Mouse (Mus musculus): ENCODE measurements around the gene Eng. TPM values are rescaled to one million over a fixed set of nuclear protein-coding genes. Genes with fewer than 3 reads are reported as not detected.

Gene Eng
- polyA plus RNA-seq, 1 experiment from 2014 or later: 25.5 TPM

DNA sequence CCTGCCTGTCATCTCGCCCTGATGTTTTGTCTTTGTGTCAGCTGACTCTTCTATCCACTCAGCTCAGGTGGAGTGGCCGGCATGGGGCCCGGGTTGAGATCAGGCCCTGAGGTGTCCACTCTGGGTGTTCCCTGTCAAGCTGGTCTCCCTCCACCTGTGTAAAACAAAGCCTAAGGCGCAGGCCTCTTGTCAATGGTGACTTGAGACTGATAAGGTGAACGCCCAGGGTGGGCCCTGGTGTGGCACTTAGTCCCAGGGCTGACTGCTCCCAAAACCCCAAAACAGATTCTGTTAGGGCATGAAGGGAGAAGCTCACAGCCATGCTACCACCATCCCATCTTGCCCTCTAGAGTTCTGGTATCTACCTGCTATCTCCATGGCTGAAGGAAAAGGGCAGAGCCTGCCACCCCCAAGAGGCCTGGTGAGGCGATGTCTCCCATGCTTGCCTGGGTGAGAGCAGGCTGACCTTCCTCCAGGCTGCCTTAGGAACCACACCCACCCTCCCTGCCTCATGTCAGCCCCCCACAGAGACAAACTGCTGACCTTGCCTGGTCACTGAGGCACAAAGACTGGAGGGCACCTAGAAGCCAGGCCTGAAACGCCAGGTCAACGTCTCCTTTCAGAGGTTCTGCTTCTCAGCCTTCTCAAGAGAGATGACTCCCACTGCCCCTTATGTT, 1.5 kb upstream of the Eng start:
- ATAC-seq (replicated peaks; ENCODE audit: low FRiP score): no peak
- DNase-seq (ENCODE audit: low spot score): no peak
- Histone ChIP-seq H3K4me2 (ENCODE audit: low read depth, low read length, severe bottlenecking) (no peak overlapping the region), H3K27ac (ENCODE audit: low read depth, low read length) (no peak overlapping the region), H3K27me3 (ENCODE audit: control insufficient read depth, insufficient read depth, low read length) (no peaks in the 10 kb centered on the region), H3K4me3 (ENCODE audit: low read depth, low read length) (no peak overlapping the region), H3K36me3 (ENCODE audit: control insufficient read depth, insufficient read depth, low read length) (no peaks in the 10 kb centered on the region), H3K9me3 (ENCODE audit: control insufficient read depth, low read length) (no peaks in the 10 kb centered on the region), H3K4me1 (replicated peaks; ENCODE audit: control insufficient read depth, insufficient read depth, low read length) (no peaks in the 10 kb centered on the region), H3K9ac (ENCODE audit: low read length) (no peak overlapping the region)
- 84% methylated on average over 8 of the region's 8 CpGs for WGBS

DNA sequence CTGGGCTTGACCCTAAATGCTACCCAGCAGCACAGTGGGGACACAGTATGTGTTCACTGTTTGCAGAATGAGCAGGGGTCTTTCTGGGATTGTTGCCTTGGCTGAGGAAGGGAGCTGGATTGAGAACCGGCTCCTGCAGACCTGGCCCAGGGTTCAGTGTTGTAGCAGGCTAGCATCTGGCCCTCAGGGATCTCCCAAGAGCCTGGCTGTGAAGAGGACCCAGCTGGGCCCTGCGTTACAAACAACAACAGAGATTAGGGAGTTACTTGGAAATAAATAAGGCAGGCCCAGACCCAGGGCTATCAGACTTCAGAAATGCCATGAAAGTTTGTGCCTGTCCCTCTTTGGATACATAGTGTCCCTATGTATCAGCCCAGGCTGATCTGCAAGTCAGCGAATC, 748 bp upstream of the Eng start:
- Histone ChIP-seq H3K9ac (ENCODE audit: low read length) (no peak overlapping the region), H3K4me1 (replicated peaks; ENCODE audit: control insufficient read depth, insufficient read depth, low read length) (no peaks in the 10 kb centered on the region), H3K36me3 (ENCODE audit: control insufficient read depth, insufficient read depth, low read length) (no peaks in the 10 kb centered on the region), H3K27me3 (ENCODE audit: control insufficient read depth, insufficient read depth, low read length) (no peaks in the 10 kb centered on the region), H3K4me3 (ENCODE audit: low read depth, low read length) (no peak overlapping the region), H3K27ac (ENCODE audit: low read depth, low read length) (no peak overlapping the region), H3K9me3 (ENCODE audit: control insufficient read depth, low read length) (no peaks in the 10 kb centered on the region), H3K4me2 (ENCODE audit: low read depth, low read length, severe bottlenecking) (no peak overlapping the region)
- WGBS: 73% methylated on average over 3 of the region's 3 CpGs
- ATAC-seq (replicated peaks; ENCODE audit: low FRiP score) (no peak), DNase-seq (ENCODE audit: low spot score) (no peak)

DNA sequence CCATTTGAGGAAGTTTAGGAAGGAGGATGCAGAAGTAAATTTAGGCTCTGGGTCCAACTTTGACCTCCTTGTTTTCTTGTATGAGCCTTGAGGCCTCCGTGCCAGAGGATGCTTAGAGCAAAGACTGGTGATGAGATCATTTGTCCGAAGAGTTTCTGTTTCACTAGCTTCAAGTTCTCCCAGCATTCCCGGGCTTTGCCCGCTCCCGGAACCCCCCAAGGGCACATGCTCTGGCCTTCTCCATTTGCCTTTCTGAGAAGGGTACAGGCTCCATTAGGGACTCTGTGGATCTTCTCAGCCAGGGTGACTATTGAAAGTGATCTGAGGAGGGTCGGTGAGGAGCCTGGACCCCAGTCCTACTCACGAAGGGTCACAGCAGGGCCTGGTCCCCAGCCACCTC, 971 bp downstream of the Eng start:
- WGBS: 90% methylated on average over 7 of the region's 7 CpGs
- DNase-seq (ENCODE audit: low spot score) (no peak), ATAC-seq (replicated peaks; ENCODE audit: low FRiP score) (no peak)
- no peaks in the 10 kb centered on the region for H3K4me1 ChIP-seq (replicated peaks; ENCODE audit: control insufficient read depth, insufficient read depth, low read length)
- H3K36me3 ChIP-seq (ENCODE audit: control insufficient read depth, insufficient read depth, low read length): no peaks in the 10 kb centered on the region
- H3K4me3 ChIP-seq (ENCODE audit: low read depth, low read length): no peak overlapping the region
- H3K9me3 ChIP-seq (ENCODE audit: control insufficient read depth, low read length): no peaks in the 10 kb centered on the region
- no peak overlapping the region for H3K4me2 ChIP-seq (ENCODE audit: low read depth, low read length, severe bottlenecking)
- no peak overlapping the region for H3K9ac ChIP-seq (ENCODE audit: low read length)
- H3K27ac ChIP-seq (ENCODE audit: low read depth, low read length): no peak overlapping the region
- no peaks in the 10 kb centered on the region for H3K27me3 ChIP-seq (ENCODE audit: control insufficient read depth, insufficient read depth, low read length)

DNA sequence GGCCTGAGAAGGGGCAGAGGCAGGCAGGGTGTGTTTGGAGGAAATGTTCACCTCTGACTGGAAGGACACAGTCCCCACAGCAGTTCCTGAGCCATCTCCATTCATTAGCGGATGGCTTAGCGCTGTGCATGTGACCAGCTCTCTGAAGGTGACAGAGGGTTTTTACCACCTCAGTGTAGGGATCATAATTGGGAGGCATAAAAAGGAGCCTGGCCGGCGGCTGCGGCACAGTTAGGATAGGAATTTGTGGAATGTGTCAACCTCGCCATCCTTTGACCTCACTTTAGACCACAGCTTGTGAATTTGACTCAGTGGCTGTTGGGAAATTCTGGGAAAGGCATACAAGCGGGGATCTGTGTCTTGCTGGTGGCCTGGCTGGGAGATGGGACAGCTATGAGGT, 7.4 kb downstream of the Eng start:
- Histone ChIP-seq H3K4me1 (replicated peaks; ENCODE audit: control insufficient read depth, insufficient read depth, low read length) (no peaks in the 10 kb centered on the region), H3K27me3 (ENCODE audit: control insufficient read depth, insufficient read depth, low read length) (no peaks in the 10 kb centered on the region), H3K36me3 (ENCODE audit: control insufficient read depth, insufficient read depth, low read length) (no peaks in the 10 kb centered on the region), H3K9ac (ENCODE audit: low read length) (no peak overlapping the region), H3K9me3 (ENCODE audit: control insufficient read depth, low read length) (no peaks in the 10 kb centered on the region), H3K27ac (ENCODE audit: low read depth, low read length) (no peak overlapping the region), H3K4me3 (ENCODE audit: low read depth, low read length) (no peak overlapping the region), H3K4me2 (ENCODE audit: low read depth, low read length, severe bottlenecking) (no peak overlapping the region)
- DNase-seq (ENCODE audit: low spot score) (no peak), ATAC-seq (replicated peaks; ENCODE audit: low FRiP score) (no peak)
- WGBS: 49% methylated on average over 7 of the region's 7 CpGs

DNA sequence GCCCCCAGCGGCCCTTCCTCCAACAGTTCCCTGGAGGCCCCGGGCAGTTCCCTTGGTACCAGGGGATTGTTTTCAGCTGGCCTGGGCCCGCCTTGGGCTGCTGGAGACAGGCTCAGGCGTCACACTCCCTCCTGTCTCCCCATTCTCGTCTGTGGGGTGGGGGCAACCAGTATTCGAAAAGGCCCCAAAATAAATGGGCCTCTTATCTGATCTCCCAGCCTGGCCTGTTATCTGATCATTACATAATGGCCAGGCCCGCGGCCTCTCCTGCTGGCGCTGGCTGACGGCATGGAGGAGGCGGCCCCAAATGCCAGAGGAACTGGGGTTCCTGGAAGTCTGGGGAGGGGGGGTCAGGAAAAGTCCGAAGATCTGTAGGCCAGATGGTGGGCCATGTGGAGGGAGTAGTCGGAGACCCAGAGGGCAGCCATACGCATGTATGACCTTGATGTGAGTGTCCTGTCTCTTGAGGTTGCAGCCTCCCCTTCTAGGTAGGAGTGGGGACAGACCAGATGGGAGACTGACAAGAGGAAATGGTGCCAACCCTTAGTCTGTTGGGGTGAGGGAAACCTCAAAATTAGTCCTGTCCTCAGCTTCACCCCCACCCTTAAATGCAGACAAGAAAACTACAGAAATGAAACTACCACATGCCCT, 8.5 kb downstream of the Eng start:
- H3K4me2 ChIP-seq (ENCODE audit: low read depth, low read length, severe bottlenecking): no peak overlapping the region

DNA sequence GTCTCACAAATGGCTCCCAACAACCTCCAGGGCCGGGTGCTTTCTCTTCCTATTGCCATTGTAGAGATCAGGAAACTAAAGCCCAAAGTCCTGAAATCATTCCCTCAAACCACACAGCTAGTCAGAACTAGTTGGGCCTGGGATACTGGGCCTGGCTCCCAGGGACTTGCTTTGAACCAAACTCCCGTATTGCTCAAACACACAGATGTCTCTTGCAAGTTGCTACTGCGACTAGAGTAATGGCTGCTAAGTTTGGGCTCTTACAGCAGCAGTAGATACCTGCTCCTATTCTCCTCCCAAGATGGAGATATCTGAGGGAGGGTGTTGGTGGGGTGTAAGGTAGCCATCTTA, 9.0 kb downstream of the Eng start:
- Histone ChIP-seq H3K27me3 (ENCODE audit: control insufficient read depth, insufficient read depth, low read length) (no peaks in the 10 kb centered on the region), H3K36me3 (ENCODE audit: control insufficient read depth, insufficient read depth, low read length) (no peaks in the 10 kb centered on the region), H3K4me1 (replicated peaks; ENCODE audit: control insufficient read depth, insufficient read depth, low read length) (no peaks in the 10 kb centered on the region), H3K27ac (ENCODE audit: low read depth, low read length) (no peak overlapping the region), H3K4me2 (ENCODE audit: low read depth, low read length, severe bottlenecking) (no peak overlapping the region), H3K9ac (ENCODE audit: low read length) (no peak overlapping the region), H3K9me3 (ENCODE audit: control insufficient read depth, low read length) (no peaks in the 10 kb centered on the region), H3K4me3 (ENCODE audit: low read depth, low read length) (no peak overlapping the region)
- WGBS: 84% methylated on average over 3 of the region's 3 CpGs
- no peak for ATAC-seq (replicated peaks; ENCODE audit: low FRiP score)
- no peak for DNase-seq (ENCODE audit: low spot score)

More for the DNA sequence above, 8.5 kb downstream of the Eng start:
- H3K9ac ChIP-seq (ENCODE audit: low read length): no peak overlapping the region
- H3K27ac ChIP-seq (ENCODE audit: low read depth, low read length): no peak overlapping the region
- H3K4me1 ChIP-seq (replicated peaks; ENCODE audit: control insufficient read depth, insufficient read depth, low read length): no peaks in the 10 kb centered on the region
- no peaks in the 10 kb centered on the region for H3K27me3 ChIP-seq (ENCODE audit: control insufficient read depth, insufficient read depth, low read length)
- DNase-seq (ENCODE audit: low spot score) (no peak), ATAC-seq (replicated peaks; ENCODE audit: low FRiP score) (no peak)
- no peak overlapping the region for H3K4me3 ChIP-seq (ENCODE audit: low read depth, low read length)
- H3K36me3 ChIP-seq (ENCODE audit: control insufficient read depth, insufficient read depth, low read length): no peaks in the 10 kb centered on the region
- 75% methylated on average over 14 of the region's 14 CpGs for WGBS
- H3K9me3 ChIP-seq (ENCODE audit: control insufficient read depth, low read length): no peaks in the 10 kb centered on the region

DNA sequence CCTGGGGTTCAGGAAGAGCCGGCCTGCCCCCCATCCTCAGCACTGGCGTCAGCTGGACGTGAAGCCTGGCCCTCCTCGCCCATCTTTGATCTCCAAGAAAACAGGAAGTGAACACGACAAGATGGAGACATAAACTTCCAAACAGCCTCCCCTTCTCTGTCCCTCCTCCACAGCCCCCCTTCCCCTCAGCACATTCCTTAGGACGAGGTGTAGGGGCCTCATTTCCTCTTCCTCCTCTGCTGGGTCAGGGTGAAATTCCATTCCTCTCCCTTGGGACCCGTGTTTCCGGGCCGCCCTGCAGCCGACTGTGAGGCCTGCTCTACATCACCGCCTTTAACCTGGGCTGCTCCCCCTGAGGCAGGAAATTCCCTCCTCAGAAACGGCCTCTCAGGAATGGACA, 9.4 kb downstream of the Eng start:
- Histone ChIP-seq H3K27ac (ENCODE audit: low read depth, low read length) (no peak overlapping the region), H3K4me1 (replicated peaks; ENCODE audit: control insufficient read depth, insufficient read depth, low read length) (no peaks in the 10 kb centered on the region), H3K27me3 (ENCODE audit: control insufficient read depth, insufficient read depth, low read length) (no peaks in the 10 kb centered on the region), H3K36me3 (ENCODE audit: control insufficient read depth, insufficient read depth, low read length) (no peaks in the 10 kb centered on the region), H3K4me3 (ENCODE audit: low read depth, low read length) (no peak overlapping the region), H3K9ac (ENCODE audit: low read length) (no peak overlapping the region), H3K9me3 (ENCODE audit: control insufficient read depth, low read length) (no peaks in the 10 kb centered on the region), H3K4me2 (ENCODE audit: low read depth, low read length, severe bottlenecking) (no peak overlapping the region)
- ATAC-seq (replicated peaks; ENCODE audit: low FRiP score) (no peak), DNase-seq (ENCODE audit: low spot score) (no peak)
- WGBS: 68% methylated on average over 12 of the region's 12 CpGs

DNA sequence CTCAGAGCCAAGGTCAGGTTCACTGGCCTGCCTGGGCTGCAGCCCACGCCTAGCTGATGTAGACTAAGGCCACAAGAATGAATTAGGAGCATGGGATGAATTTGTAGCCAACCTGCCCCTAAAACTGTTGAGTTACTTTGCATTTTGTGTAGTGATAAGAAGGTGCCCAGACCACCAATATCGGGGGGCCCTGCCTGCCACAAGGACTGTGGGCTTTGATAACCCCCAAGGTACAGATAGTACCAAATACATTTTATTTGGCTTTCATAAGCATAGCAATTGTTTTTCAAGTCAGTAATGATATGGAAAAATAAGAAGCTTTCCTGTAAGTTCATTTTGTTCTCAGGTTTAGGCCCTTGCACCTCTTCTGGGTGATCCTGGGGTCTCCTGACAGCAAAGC, 12.5 kb downstream of the Eng start:
- DNase-seq (ENCODE audit: low spot score) (no peak), ATAC-seq (replicated peaks; ENCODE audit: low FRiP score) (no peak)
- Histone ChIP-seq H3K36me3 (ENCODE audit: control insufficient read depth, insufficient read depth, low read length) (no peaks in the 10 kb centered on the region), H3K9ac (ENCODE audit: low read length) (no peak overlapping the region), H3K4me3 (ENCODE audit: low read depth, low read length) (no peak overlapping the region), H3K27me3 (ENCODE audit: control insufficient read depth, insufficient read depth, low read length) (no peaks in the 10 kb centered on the region), H3K4me2 (ENCODE audit: low read depth, low read length, severe bottlenecking) (no peak overlapping the region), H3K4me1 (replicated peaks; ENCODE audit: control insufficient read depth, insufficient read depth, low read length) (no peaks in the 10 kb centered on the region), H3K9me3 (ENCODE audit: control insufficient read depth, low read length) (no peaks in the 10 kb centered on the region), H3K27ac (ENCODE audit: low read depth, low read length) (no peak overlapping the region)
- 89% methylated on average over 2 of the region's 2 CpGs for WGBS

DNA sequence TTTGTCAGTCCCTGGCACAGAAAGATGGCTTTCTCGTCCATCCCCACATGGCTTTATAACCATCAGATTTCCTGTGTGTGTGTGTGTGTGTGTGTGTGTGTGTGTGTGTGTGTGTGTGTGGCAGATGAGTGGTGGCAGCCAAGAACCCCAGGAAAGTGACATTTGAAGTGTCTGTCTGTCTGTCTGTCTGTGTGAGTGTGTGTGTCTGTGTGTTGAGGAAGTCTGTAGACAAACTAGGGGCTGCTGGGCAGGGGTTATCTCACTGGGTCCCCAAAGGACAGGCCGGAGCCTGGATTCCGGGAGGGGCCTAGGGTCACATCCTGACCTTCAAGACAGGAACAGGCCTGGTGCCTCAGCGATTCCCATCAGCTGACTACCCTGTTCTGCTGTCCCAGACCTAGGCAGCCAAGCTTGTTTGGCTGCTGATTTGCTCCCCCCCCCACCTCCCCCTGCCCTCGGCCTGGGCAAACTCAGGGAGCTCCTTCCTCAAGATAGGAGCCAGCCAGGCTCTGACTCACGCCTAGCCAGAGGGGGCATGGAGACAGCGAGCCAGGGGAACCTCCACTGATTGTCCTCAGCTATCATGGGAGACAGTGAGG, 15.2 kb downstream of the Eng start:
- H3K36me3 ChIP-seq (ENCODE audit: control insufficient read depth, insufficient read depth, low read length): no peaks in the 10 kb centered on the region
- H3K4me2 ChIP-seq (ENCODE audit: low read depth, low read length, severe bottlenecking): no peak overlapping the region
- no peak for DNase-seq (ENCODE audit: low spot score)
- H3K4me3 ChIP-seq (ENCODE audit: low read depth, low read length): no peak overlapping the region
- H3K4me1 ChIP-seq (replicated peaks; ENCODE audit: control insufficient read depth, insufficient read depth, low read length): no peaks in the 10 kb centered on the region
- no peak overlapping the region for H3K27ac ChIP-seq (ENCODE audit: low read depth, low read length)
- WGBS: 69% methylated on average over 7 of the region's 7 CpGs
- no peaks in the 10 kb centered on the region for H3K9me3 ChIP-seq (ENCODE audit: control insufficient read depth, low read length)
- no peak for ATAC-seq (replicated peaks; ENCODE audit: low FRiP score)
- no peaks in the 10 kb centered on the region for H3K27me3 ChIP-seq (ENCODE audit: control insufficient read depth, insufficient read depth, low read length)
- no peak overlapping the region for H3K9ac ChIP-seq (ENCODE audit: low read length)
